Mouse (Mus musculus): Measurements from ENCODE around the gene Prkd1. TPM values are rescaled to one million over a fixed set of nuclear protein-coding genes. Genes with fewer than 3 reads are reported as not detected.

The Prkd1 gene
- polyA plus RNA-seq, 1 experiment from 2014 or later: 7.2 TPM

GRCm38 (mm10) chr12:50499796-50500504 is 148.9 kb downstream of the Prkd1 start:
- no peak for ATAC-seq (ENCODE audit: insufficient number of reproducible peaks, insufficient read depth, low FRiP score, low read depth)
- Histone ChIP-seq H3K9me3 (ENCODE audit: control insufficient read depth, low read length) (no peaks in the 10 kb centered on the region), H3K27ac (replicated peaks in 1 of 2; ENCODE audit: control insufficient read depth in 1 of 2, insufficient read depth in 1 of 2, low read depth in 2 of 2, low read length in 2 of 2) (no peak overlapping the region), H3K27me3 (ENCODE audit: control insufficient read depth, insufficient read depth, low read length) (no peaks in the 10 kb centered on the region), H3K4me1 (ENCODE audit: control insufficient read depth in 2 of 2, insufficient read depth in 2 of 2, low read length in 2 of 2) (peaks cover 3 to 12% of the 10 kb centered on the region in 2 experiments; a peak in 3 of 4 replicates), H3K4me3 (ENCODE audit: control insufficient read depth in 1 of 2, insufficient read depth in 1 of 2, low read depth in 1 of 2, low read length in 2 of 2) (no peak overlapping the region), H3K9ac (ENCODE audit: low read length) (no peak overlapping the region), H3K4me2 (ENCODE audit: low read length) (no peak overlapping the region), H3K36me3 (ENCODE audit: control insufficient read depth, insufficient read depth, low read length) (no peaks in the 10 kb centered on the region)
- 87% methylated on average over 3 of the region's 3 CpGs for WGBS

DNA sequence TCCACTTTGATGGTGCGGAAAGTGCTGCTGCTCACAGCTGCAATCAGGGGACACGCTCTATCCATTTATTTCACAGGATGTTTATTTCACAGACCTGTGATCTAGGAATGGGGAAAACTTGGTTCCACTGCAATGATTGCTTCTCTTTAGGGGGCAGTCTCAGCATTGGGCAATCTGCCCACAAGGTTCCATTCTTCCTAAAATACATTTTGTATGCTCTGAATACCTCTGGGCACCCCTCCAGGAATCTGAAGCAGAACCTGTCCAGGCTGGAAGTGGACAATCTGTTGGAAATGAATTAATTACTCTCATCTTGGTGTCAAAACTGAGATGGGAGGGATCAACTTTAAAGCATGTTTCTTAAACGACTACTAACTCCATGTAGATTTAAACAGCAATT is 152.9 kb downstream of the Prkd1 start:
- H3K36me3 ChIP-seq (ENCODE audit: control insufficient read depth, insufficient read depth, low read length): no peaks in the 10 kb centered on the region
- 73% methylated on average over 3 of the region's 3 CpGs for WGBS
- no peak for ATAC-seq (ENCODE audit: insufficient number of reproducible peaks, insufficient read depth, low FRiP score, low read depth)
- H3K27me3 ChIP-seq (ENCODE audit: control insufficient read depth, insufficient read depth, low read length): no peaks in the 10 kb centered on the region
- H3K4me2 ChIP-seq (ENCODE audit: low read length): no peak overlapping the region
- H3K9ac ChIP-seq (ENCODE audit: low read length): no peak overlapping the region
- H3K4me1 ChIP-seq (ENCODE audit: control insufficient read depth in 2 of 2, insufficient read depth in 2 of 2, low read length in 2 of 2): peaks cover 4 to 16% of the 10 kb centered on the region in 2 experiments
- H3K27ac ChIP-seq (replicated peaks in 1 of 2; ENCODE audit: control insufficient read depth in 1 of 2, insufficient read depth in 1 of 2, low read depth in 2 of 2, low read length in 2 of 2): no peak overlapping the region
- no peak overlapping the region for H3K4me3 ChIP-seq (ENCODE audit: control insufficient read depth in 1 of 2, insufficient read depth in 1 of 2, low read depth in 1 of 2, low read length in 2 of 2)
- no peaks in the 10 kb centered on the region for H3K9me3 ChIP-seq (ENCODE audit: control insufficient read depth, low read length)

GRCm38 (mm10) chr12:50479784-50480183 is 169.1 kb downstream of the Prkd1 start:
- 77% methylated on average over 7 of the region's 7 CpGs for WGBS
- no peak for ATAC-seq (ENCODE audit: insufficient number of reproducible peaks, insufficient read depth, low FRiP score, low read depth)

GRCm38 (mm10) chr12:50457151-50457550 is 191.7 kb downstream of the Prkd1 start:
- WGBS: 83% methylated on average over 3 of the region's 3 CpGs
- H3K4me3 ChIP-seq (ENCODE audit: control insufficient read depth in 1 of 2, insufficient read depth in 1 of 2, low read depth in 1 of 2, low read length in 2 of 2): no peak overlapping the region
- no peak for ATAC-seq (ENCODE audit: insufficient number of reproducible peaks, insufficient read depth, low FRiP score, low read depth)

More at GRCm38 (mm10) chr12:50479784-50480183, 169.1 kb downstream of the Prkd1 start:
- H3K27ac ChIP-seq (replicated peaks in 1 of 2; ENCODE audit: control insufficient read depth in 1 of 2, insufficient read depth in 1 of 2, low read depth in 2 of 2, low read length in 2 of 2): no peak overlapping the region
- no peaks in the 10 kb centered on the region for H3K9me3 ChIP-seq (ENCODE audit: control insufficient read depth, low read length)
- H3K4me1 ChIP-seq (ENCODE audit: control insufficient read depth in 2 of 2, insufficient read depth in 2 of 2, low read length in 2 of 2): peaks cover 0 to 8% of the 10 kb centered on the region in 2 experiments; a peak in 2 of 4 replicates
- H3K36me3 ChIP-seq (ENCODE audit: control insufficient read depth, insufficient read depth, low read length): no peaks in the 10 kb centered on the region
- no peak overlapping the region for H3K4me2 ChIP-seq (ENCODE audit: low read length)
- no peak overlapping the region for H3K4me3 ChIP-seq (ENCODE audit: control insufficient read depth in 1 of 2, insufficient read depth in 1 of 2, low read depth in 1 of 2, low read length in 2 of 2)
- no peak overlapping the region for H3K9ac ChIP-seq (ENCODE audit: low read length)
- H3K27me3 ChIP-seq (ENCODE audit: control insufficient read depth, insufficient read depth, low read length): no peaks in the 10 kb centered on the region

GRCm38 (mm10) chr12:50451761-50452160 is 197.1 kb downstream of the Prkd1 start:
- 88% methylated on average over 3 of the region's 3 CpGs for WGBS
- no peak for ATAC-seq (ENCODE audit: insufficient number of reproducible peaks, insufficient read depth, low FRiP score, low read depth)

More at GRCm38 (mm10) chr12:50457151-50457550, 191.7 kb downstream of the Prkd1 start:
- no peak overlapping the region for H3K4me2 ChIP-seq (ENCODE audit: low read length)
- H3K36me3 ChIP-seq (ENCODE audit: control insufficient read depth, insufficient read depth, low read length): no peaks in the 10 kb centered on the region
- H3K4me1 ChIP-seq (ENCODE audit: control insufficient read depth in 2 of 2, insufficient read depth in 2 of 2, low read length in 2 of 2): no peaks in the 10 kb centered on the region
- no peak overlapping the region for H3K27ac ChIP-seq (replicated peaks in 1 of 2; ENCODE audit: control insufficient read depth in 1 of 2, insufficient read depth in 1 of 2, low read depth in 2 of 2, low read length in 2 of 2)
- H3K9me3 ChIP-seq (ENCODE audit: control insufficient read depth, low read length): no peaks in the 10 kb centered on the region
- no peaks in the 10 kb centered on the region for H3K27me3 ChIP-seq (ENCODE audit: control insufficient read depth, insufficient read depth, low read length)
- no peak overlapping the region for H3K9ac ChIP-seq (ENCODE audit: low read length)

GRCm38 (mm10) chr12:50436660-50437059 is 212.2 kb downstream of the Prkd1 start:
- H3K9me3 ChIP-seq (ENCODE audit: control insufficient read depth, low read length): no peaks in the 10 kb centered on the region
- 88% methylated on average over 6 of the region's 6 CpGs for WGBS
- no peaks in the 10 kb centered on the region for H3K27me3 ChIP-seq (ENCODE audit: control insufficient read depth, insufficient read depth, low read length)

More at GRCm38 (mm10) chr12:50451761-50452160, 197.1 kb downstream of the Prkd1 start:
- H3K9ac ChIP-seq (ENCODE audit: low read length): no peak overlapping the region
- H3K4me1 ChIP-seq (ENCODE audit: control insufficient read depth in 2 of 2, insufficient read depth in 2 of 2, low read length in 2 of 2): no peaks in the 10 kb centered on the region
- H3K36me3 ChIP-seq (ENCODE audit: control insufficient read depth, insufficient read depth, low read length): no peaks in the 10 kb centered on the region
- H3K4me2 ChIP-seq (ENCODE audit: low read length): no peak overlapping the region
- H3K9me3 ChIP-seq (ENCODE audit: control insufficient read depth, low read length): no peaks in the 10 kb centered on the region
- H3K4me3 ChIP-seq (ENCODE audit: control insufficient read depth in 1 of 2, insufficient read depth in 1 of 2, low read depth in 1 of 2, low read length in 2 of 2): no peak overlapping the region
- no peak overlapping the region for H3K27ac ChIP-seq (replicated peaks in 1 of 2; ENCODE audit: control insufficient read depth in 1 of 2, insufficient read depth in 1 of 2, low read depth in 2 of 2, low read length in 2 of 2)
- no peaks in the 10 kb centered on the region for H3K27me3 ChIP-seq (ENCODE audit: control insufficient read depth, insufficient read depth, low read length)

DNA sequence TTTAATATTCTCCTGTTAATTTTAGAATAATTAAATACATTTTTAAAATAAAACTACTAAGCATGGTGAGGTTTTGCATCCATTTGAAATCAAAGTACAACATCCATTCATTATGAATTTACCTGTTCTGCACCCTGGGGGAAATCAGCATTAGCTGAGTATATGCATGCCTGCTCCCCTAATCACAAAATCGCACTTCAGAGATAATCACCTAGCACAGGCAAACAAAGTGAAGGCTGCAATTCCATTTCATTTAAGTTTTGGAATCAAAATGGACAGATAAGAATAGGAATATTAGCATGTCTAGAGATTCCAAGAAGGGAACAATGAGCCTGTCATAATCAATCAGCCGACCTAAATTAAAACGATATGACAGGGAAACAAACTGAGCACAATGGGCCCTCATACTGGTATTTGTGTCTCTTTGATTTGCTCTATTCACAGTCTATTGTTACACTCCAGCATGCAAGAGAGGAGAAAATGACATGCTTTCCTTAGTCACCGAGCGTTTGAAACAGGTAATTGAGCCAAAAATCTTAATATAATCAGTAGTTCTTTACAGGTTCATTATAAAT is 218.7 kb downstream of the Prkd1 start:
- ATAC-seq (ENCODE audit: insufficient number of reproducible peaks, insufficient read depth, low FRiP score, low read depth): no peak
- no peak overlapping the region for H3K4me2 ChIP-seq (ENCODE audit: low read length)
- no peak overlapping the region for H3K9ac ChIP-seq (ENCODE audit: low read length)
- H3K4me1 ChIP-seq (ENCODE audit: control insufficient read depth in 2 of 2, insufficient read depth in 2 of 2, low read length in 2 of 2): no peaks in the 10 kb centered on the region
- H3K36me3 ChIP-seq (ENCODE audit: control insufficient read depth, insufficient read depth, low read length): no peaks in the 10 kb centered on the region
- no peaks in the 10 kb centered on the region for H3K9me3 ChIP-seq (ENCODE audit: control insufficient read depth, low read length)
- 82% methylated on average over 5 of the region's 5 CpGs for WGBS
- H3K4me3 ChIP-seq (ENCODE audit: control insufficient read depth in 1 of 2, insufficient read depth in 1 of 2, low read depth in 1 of 2, low read length in 2 of 2): no peak overlapping the region
- H3K27ac ChIP-seq (replicated peaks in 1 of 2; ENCODE audit: control insufficient read depth in 1 of 2, insufficient read depth in 1 of 2, low read depth in 2 of 2, low read length in 2 of 2): no peak overlapping the region
- H3K27me3 ChIP-seq (ENCODE audit: control insufficient read depth, insufficient read depth, low read length): no peaks in the 10 kb centered on the region

More at GRCm38 (mm10) chr12:50436660-50437059, 212.2 kb downstream of the Prkd1 start:
- no peak overlapping the region for H3K4me3 ChIP-seq (ENCODE audit: control insufficient read depth in 1 of 2, insufficient read depth in 1 of 2, low read depth in 1 of 2, low read length in 2 of 2)
- no peak overlapping the region for H3K27ac ChIP-seq (replicated peaks in 1 of 2; ENCODE audit: control insufficient read depth in 1 of 2, insufficient read depth in 1 of 2, low read depth in 2 of 2, low read length in 2 of 2)
- no peaks in the 10 kb centered on the region for H3K4me1 ChIP-seq (ENCODE audit: control insufficient read depth in 2 of 2, insufficient read depth in 2 of 2, low read length in 2 of 2)
- no peak overlapping the region for H3K4me2 ChIP-seq (ENCODE audit: low read length)
- no peaks in the 10 kb centered on the region for H3K36me3 ChIP-seq (ENCODE audit: control insufficient read depth, insufficient read depth, low read length)
- H3K9ac ChIP-seq (ENCODE audit: low read length): no peak overlapping the region
- ATAC-seq (ENCODE audit: insufficient number of reproducible peaks, insufficient read depth, low FRiP score, low read depth): no peak
